Mouse (Mus musculus): ENCODE results near the gene Olfr141.

Gene Olfr141

GRCm38 (mm10) chr2:86809918-86810317 lies at the start of gene Olfr141:
Gene Olfr141, minus strand, starts transcription at chr2:86810018.
- DNase-seq (ENCODE audit: extremely low spot score, low read depth, low spot score): no peak

- DNase-seq (ENCODE audit: extremely low spot score, low read depth, low spot score): no peak
Measured at GRCm38 (mm10) chr2:86851596-86851995, 41.8 kb upstream of the Olfr141 start, which contains the start of gene Olfr1095. Gene Olfr1095, minus strand, starts transcription at chr2:86851696.

- DNase-seq (ENCODE audit: extremely low spot score, low read depth, low spot score): no peak
Measured at GRCm38 (mm10) chr2:86824363-86824762, 14.5 kb upstream of the Olfr141 start, which contains the start of gene Olfr1094. Gene Olfr1094, plus strand, starts transcription at chr2:86824663.

GRCm38 (mm10) chr2:86782179-86782578 lies 27.6 kb downstream of the Olfr141 start, which contains the start of gene Olfr1093:
Gene Olfr1093, plus strand, starts transcription at chr2:86782479.
- DNase-seq (ENCODE audit: extremely low spot score, low read depth, low spot score): no peak

GRCm38 (mm10) chr2:86761050-86761449 lies 48.8 kb downstream of the Olfr141 start:
- no peak for DNase-seq (ENCODE audit: extremely low spot score, low read depth, low spot score)

GRCm38 (mm10) chr2:86758893-86759292 lies 50.9 kb downstream of the Olfr141 start, which contains the start of gene Olfr1090:
Gene Olfr1090, minus strand, starts transcription at chr2:86758993.
- DNase-seq (ENCODE audit: extremely low spot score, low read depth, low spot score): no peak
